Mouse (Mus musculus): ENCODE measurements around the gene Pde4dip. TPM values are rescaled to one million over a fixed set of nuclear protein-coding genes. Genes with fewer than 3 reads are reported as not detected.

The Pde4dip gene
- polyA plus RNA-seq, 1 experiment from 2014 or later = 7.1 TPM

DNA sequence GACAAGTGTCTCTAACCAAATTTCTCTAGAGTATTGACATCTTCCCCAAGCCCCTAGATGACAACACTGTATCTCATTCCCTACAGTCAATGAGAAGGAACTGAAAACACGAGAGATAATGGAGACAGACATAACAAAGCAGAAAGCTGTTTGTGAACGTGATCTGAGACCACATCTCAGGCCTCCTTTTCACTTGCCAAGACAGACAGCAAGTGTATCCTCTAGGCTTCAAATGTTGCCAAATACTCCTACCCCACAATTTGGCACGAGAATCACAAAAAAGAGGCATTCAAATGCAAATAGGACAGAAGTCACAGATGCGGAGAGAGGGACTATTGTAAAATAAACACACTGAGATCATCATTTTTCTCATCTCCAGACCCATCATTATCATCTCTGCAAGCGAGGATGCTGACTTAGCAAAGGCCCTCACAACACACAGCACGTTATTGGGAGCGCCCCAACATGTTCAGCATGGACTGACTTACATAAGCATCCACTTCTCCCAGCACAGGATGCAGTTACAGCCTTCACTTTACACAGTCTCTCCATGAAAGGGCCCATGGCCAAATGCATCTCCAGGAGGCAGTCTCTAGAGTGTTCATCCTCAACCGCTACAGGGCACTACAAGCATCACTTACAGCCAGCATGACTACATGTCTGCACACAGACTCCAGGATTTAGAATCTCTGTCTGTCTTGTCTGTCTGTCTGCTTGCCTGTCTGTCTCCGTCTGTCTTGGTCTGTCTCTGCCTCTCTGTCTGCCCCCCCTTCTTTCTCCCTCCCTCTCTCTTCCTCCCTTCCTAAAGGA lies 33.7 kb downstream of the Pde4dip start:
- ATAC-seq = no peak
- Histone ChIP-seq H3K4me1 (ENCODE audit: insufficient read depth, low read depth, low read length) (no peaks in the 10 kb centered on the region), H3K4me3 (ENCODE audit: low read depth, low read length) (no peak overlapping the region), H3K9ac (replicated peaks; ENCODE audit: low read depth) (no peak overlapping the region), H3K4me2 (replicated peaks; ENCODE audit: low read depth, low read length) (no peak overlapping the region), H3K27ac (ENCODE audit: low read length) (no peak overlapping the region), H3K9me3 (ENCODE audit: low read length) (no peaks in the 10 kb centered on the region), H3K36me3 (ENCODE audit: insufficient read depth, low read length) (no peaks in the 10 kb centered on the region), H3K27me3 (replicated peaks; ENCODE audit: insufficient read depth, low read length) (no peaks in the 10 kb centered on the region)
- DNase-seq (ENCODE audit: low spot score) = no peak
- TF ChIP-seq CTCF (IDR thresholded peaks at IDR 0.05) = no peak
- TF ChIP-seq EP300 (IDR thresholded peaks at IDR 0.05) = no peak
- WGBS = 68% methylated on average over 9 of the region's 9 CpGs

DNA sequence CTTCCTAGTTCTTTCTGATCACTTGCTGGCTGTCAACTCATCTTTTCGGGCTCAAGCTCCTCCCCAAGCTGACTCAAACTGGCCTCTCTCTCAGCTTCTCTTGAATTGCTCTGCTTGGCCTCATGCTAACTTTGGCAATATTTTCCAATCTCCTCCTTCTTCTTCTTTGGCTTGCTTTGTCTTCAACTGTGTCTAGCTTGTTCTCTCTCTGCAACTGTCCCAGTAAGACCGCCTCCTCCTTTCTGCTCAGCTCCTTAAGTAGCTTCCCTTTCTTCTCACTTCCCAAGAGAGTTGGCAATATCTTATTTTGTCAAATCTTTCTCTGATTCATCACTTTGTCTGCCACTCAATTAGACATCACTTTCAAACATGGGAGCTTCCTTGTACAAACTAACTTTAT lies 36.7 kb downstream of the Pde4dip start:
- H3K4me1 ChIP-seq (ENCODE audit: insufficient read depth, low read depth, low read length) = no peaks in the 10 kb centered on the region
- DNase-seq (ENCODE audit: low spot score) (no peak), ATAC-seq (no peak)
- no peak overlapping the region for H3K27ac ChIP-seq (ENCODE audit: low read length)
- H3K36me3 ChIP-seq (ENCODE audit: insufficient read depth, low read length) = no peaks in the 10 kb centered on the region
- no peaks in the 10 kb centered on the region for H3K9me3 ChIP-seq (ENCODE audit: low read length)
- no peak overlapping the region for H3K4me2 ChIP-seq (replicated peaks; ENCODE audit: low read depth, low read length)
- TF ChIP-seq CTCF (IDR thresholded peaks at IDR 0.05) = no peak
- no peak for TF ChIP-seq EP300 (IDR thresholded peaks at IDR 0.05)
- H3K27me3 ChIP-seq (replicated peaks; ENCODE audit: insufficient read depth, low read length) = no peaks in the 10 kb centered on the region
- no peak overlapping the region for H3K9ac ChIP-seq (replicated peaks; ENCODE audit: low read depth)
- H3K4me3 ChIP-seq (ENCODE audit: low read depth, low read length) = no peak overlapping the region
- 84% methylated on average over 2 of the region's 2 CpGs for whole genome bisulfite sequencing

DNA sequence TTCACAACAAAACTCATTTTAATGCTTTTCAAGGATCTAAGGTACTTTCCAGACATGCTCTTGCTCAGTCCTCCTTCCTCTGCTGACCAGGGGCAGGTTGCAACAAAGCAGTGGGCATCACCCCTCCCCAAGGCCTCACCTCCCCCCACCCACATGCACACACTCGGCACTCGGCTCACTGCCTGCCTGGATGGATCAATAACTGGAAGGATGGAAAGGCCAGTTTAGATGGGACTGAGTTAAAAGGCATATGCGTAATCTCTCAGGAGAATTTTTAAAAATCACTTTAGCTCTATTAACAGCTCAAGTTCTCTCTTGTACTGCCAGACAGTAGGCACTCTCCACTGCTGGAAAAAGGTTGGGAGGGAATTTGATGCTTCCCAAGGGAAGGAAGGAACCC lies 40.9 kb downstream of the Pde4dip start:
- ATAC-seq (no peak), DNase-seq (ENCODE audit: low spot score) (no peak)
- no peaks in the 10 kb centered on the region for H3K4me1 ChIP-seq (ENCODE audit: insufficient read depth, low read depth, low read length)
- TF ChIP-seq EP300 (IDR thresholded peaks at IDR 0.05) = no peak
- TF ChIP-seq CTCF (IDR thresholded peaks at IDR 0.05) = no peak
- 84% methylated on average over 3 of the region's 3 CpGs for whole genome bisulfite sequencing
- no peak overlapping the region for H3K9ac ChIP-seq (replicated peaks; ENCODE audit: low read depth)
- H3K27ac ChIP-seq (ENCODE audit: low read length) = no peak overlapping the region
- no peaks in the 10 kb centered on the region for H3K36me3 ChIP-seq (ENCODE audit: insufficient read depth, low read length)
- H3K4me2 ChIP-seq (replicated peaks; ENCODE audit: low read depth, low read length) = no peak overlapping the region
- no peaks in the 10 kb centered on the region for H3K9me3 ChIP-seq (ENCODE audit: low read length)
- H3K4me3 ChIP-seq (ENCODE audit: low read depth, low read length) = no peak overlapping the region
- no peaks in the 10 kb centered on the region for H3K27me3 ChIP-seq (replicated peaks; ENCODE audit: insufficient read depth, low read length)

DNA sequence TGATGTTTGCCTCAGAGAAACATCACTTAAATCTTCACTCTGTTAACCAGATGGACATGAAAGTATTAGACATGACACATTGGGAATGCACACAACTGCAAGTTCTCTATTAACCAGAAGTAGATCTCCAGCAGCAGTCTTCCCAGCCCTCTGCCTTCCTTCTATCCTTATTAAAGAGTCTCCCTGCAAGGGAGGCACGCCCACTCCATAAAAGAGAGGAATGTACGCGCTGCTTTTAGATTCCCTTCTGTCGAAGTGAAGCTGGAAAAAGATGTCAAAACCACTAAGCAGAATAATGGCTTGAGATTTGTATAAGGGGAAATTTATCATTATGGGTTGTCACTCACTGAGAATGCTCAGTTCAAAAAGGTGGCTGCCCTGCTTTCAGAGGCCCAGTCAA lies 42.1 kb downstream of the Pde4dip start:
- 67% methylated on average over 4 of the region's 4 CpGs for WGBS
- no peak overlapping the region for H3K27ac ChIP-seq (ENCODE audit: low read length)
- ATAC-seq = no peak
- no peaks in the 10 kb centered on the region for H3K9me3 ChIP-seq (ENCODE audit: low read length)
- DNase-seq (ENCODE audit: low spot score) = no peak
- no peak overlapping the region for H3K4me3 ChIP-seq (ENCODE audit: low read depth, low read length)
- no peak overlapping the region for H3K9ac ChIP-seq (replicated peaks; ENCODE audit: low read depth)
- H3K27me3 ChIP-seq (replicated peaks; ENCODE audit: insufficient read depth, low read length) = no peaks in the 10 kb centered on the region
- H3K36me3 ChIP-seq (ENCODE audit: insufficient read depth, low read length) = no peaks in the 10 kb centered on the region
- TF ChIP-seq EP300 (IDR thresholded peaks at IDR 0.05) (no peak), CTCF (IDR thresholded peaks at IDR 0.05) (no peak)
- H3K4me1 ChIP-seq (ENCODE audit: insufficient read depth, low read depth, low read length) = no peaks in the 10 kb centered on the region
- no peak overlapping the region for H3K4me2 ChIP-seq (replicated peaks; ENCODE audit: low read depth, low read length)

DNA sequence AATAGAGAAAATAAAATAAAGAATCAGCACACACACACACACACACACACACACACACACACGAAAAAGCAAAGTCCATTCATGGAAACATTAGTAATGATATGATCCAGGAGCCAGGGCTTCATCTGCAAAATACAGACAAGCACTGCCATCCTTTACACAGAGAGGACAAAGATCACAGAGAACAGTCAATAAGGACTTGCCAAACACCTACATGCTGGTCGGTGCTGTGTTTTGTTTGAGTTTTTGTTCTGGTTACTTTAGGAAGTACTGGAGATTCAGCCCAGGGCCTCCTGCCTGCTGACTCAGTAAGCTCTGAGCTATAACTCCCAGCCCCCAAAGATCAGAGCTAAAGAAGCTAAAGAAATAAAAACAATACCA lies 43.7 kb downstream of the Pde4dip start:
- Histone ChIP-seq H3K36me3 (ENCODE audit: insufficient read depth, low read length) (no peaks in the 10 kb centered on the region), H3K4me3 (ENCODE audit: low read depth, low read length) (no peak overlapping the region), H3K4me1 (ENCODE audit: insufficient read depth, low read depth, low read length) (no peaks in the 10 kb centered on the region), H3K27ac (ENCODE audit: low read length) (no peak overlapping the region), H3K9ac (replicated peaks; ENCODE audit: low read depth) (no peak overlapping the region), H3K4me2 (replicated peaks; ENCODE audit: low read depth, low read length) (no peak overlapping the region), H3K27me3 (replicated peaks; ENCODE audit: insufficient read depth, low read length) (no peaks in the 10 kb centered on the region), H3K9me3 (ENCODE audit: low read length) (no peaks in the 10 kb centered on the region)
- no peak for DNase-seq (ENCODE audit: low spot score)
- ATAC-seq = no peak
- 42% methylated on average over 2 of the region's 2 CpGs for WGBS
- no peak for TF ChIP-seq CTCF (IDR thresholded peaks at IDR 0.05)
- TF ChIP-seq EP300 (IDR thresholded peaks at IDR 0.05) = no peak

DNA sequence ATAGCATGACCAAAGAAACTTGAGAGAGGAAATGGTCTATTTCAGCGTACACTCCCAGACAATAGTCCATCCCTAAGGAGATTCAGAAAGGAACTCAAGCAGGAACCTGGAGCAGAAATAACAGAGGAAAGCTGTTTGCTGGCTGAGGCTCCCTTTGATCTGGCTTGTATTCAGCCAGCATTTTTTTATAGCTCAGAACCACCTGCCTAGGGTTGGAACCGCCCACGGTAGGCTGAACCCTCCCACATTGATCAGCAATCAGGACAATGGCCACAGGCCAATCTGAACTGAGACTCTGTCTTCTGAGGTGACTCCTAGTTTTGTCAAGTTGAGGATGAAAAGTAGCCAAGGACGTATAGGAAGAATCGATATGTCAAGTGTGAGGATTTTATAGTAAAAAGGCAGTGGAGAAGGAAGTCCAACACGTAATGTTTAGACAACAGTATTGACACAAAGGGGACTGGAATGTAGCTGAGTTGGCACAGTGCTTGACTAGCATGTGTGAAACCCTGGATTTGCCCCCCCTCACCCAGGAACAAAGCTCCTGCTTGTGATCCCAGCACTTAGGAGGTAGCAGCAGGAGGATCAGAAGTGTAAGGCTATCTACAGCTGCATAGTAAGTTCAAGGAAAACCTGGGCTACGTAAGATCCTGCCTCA lies 44.2 kb downstream of the Pde4dip start:
- no peaks in the 10 kb centered on the region for H3K27me3 ChIP-seq (replicated peaks; ENCODE audit: insufficient read depth, low read length)
- H3K27ac ChIP-seq (ENCODE audit: low read length) = no peak overlapping the region
- no peaks in the 10 kb centered on the region for H3K4me1 ChIP-seq (ENCODE audit: insufficient read depth, low read depth, low read length)
- H3K9me3 ChIP-seq (ENCODE audit: low read length) = no peaks in the 10 kb centered on the region
- peak; percentile 54 for DNase-seq (ENCODE audit: low spot score)
- no peak overlapping the region for H3K4me3 ChIP-seq (ENCODE audit: low read depth, low read length)
- no peak overlapping the region for H3K4me2 ChIP-seq (replicated peaks; ENCODE audit: low read depth, low read length)
- no peak overlapping the region for H3K9ac ChIP-seq (replicated peaks; ENCODE audit: low read depth)
- peak; percentile 61 for ATAC-seq
- WGBS = 43% methylated on average over 7 of the region's 7 CpGs
- H3K36me3 ChIP-seq (ENCODE audit: insufficient read depth, low read length) = no peaks in the 10 kb centered on the region
- TF ChIP-seq EP300 (IDR thresholded peaks at IDR 0.05) (no peak), CTCF (IDR thresholded peaks at IDR 0.05) (no peak)
